Mouse (Mus musculus): ENCODE data around the gene Sdccag8. TPM values are rescaled to one million over a fixed set of nuclear protein-coding genes. Genes with fewer than 3 reads are reported as not detected.

The Sdccag8 gene
- polyA plus RNA-seq, 1 experiment from 2014 or later = 30.1 TPM

GRCm38 (mm10) chr1:176946796-176947181, 132.3 kb downstream of the Sdccag8 start:
- Histone ChIP-seq H3K9ac (replicated peaks) (no peak overlapping the region), H3K27me3 (no peaks in the 10 kb centered on the region), H3K9me3 (no peaks in the 10 kb centered on the region), H3K27ac (replicated peaks) (no peak overlapping the region), H3K36me3 (no peaks in the 10 kb centered on the region), H3K4me2 (replicated peaks) (no peak overlapping the region), H3K4me1 (peaks cover 40% of the 10 kb centered on the region), H3K4me3 (no peak overlapping the region)
- 49% methylated on average over 7 of the region's 7 CpGs for WGBS
- ATAC-seq (ENCODE audit: low FRiP score, low read depth) = 0 out of 2 replicates have a peak, but pooled peaks have one; percentile 42

GRCm38 (mm10) chr1:176948861-176949260, 134.4 kb downstream of the Sdccag8 start:
- Histone ChIP-seq H3K4me3 (no peak overlapping the region), H3K9me3 (no peaks in the 10 kb centered on the region), H3K4me1 (peaks cover 41% of the 10 kb centered on the region), H3K4me2 (replicated peaks) (no peak overlapping the region), H3K9ac (replicated peaks) (no peak overlapping the region), H3K36me3 (no peaks in the 10 kb centered on the region), H3K27me3 (no peaks in the 10 kb centered on the region), H3K27ac (replicated peaks) (no peak overlapping the region)
- WGBS = 50% methylated on average over 6 of the region's 6 CpGs
- ATAC-seq (ENCODE audit: low FRiP score, low read depth) = peak; percentile 53; the same call in 1 of the 2 replicates

GRCm38 (mm10) chr1:176949320-176949719, 134.9 kb downstream of the Sdccag8 start:
- Histone ChIP-seq H3K4me1 (peaks cover 41% of the 10 kb centered on the region), H3K9me3 (no peaks in the 10 kb centered on the region), H3K4me3 (no peak overlapping the region), H3K36me3 (no peaks in the 10 kb centered on the region), H3K27me3 (no peaks in the 10 kb centered on the region), H3K27ac (replicated peaks) (no peak overlapping the region), H3K9ac (replicated peaks) (no peak overlapping the region), H3K4me2 (replicated peaks) (no peak overlapping the region)
- 87% methylated on average over 6 of the region's 6 CpGs for WGBS
- no peak for ATAC-seq (ENCODE audit: low FRiP score, low read depth)

- Histone ChIP-seq H3K4me1 (peaks cover 35% of the 10 kb centered on the region), H3K27ac (replicated peaks) (no peak overlapping the region)
These were observed 135.6 kb downstream of the Sdccag8 start for GRCm38 (mm10) chr1:176950061-176950460.

GRCm38 (mm10) chr1:176951836-176952235, 137.4 kb downstream of the Sdccag8 start:
- no peaks in the 10 kb centered on the region for H3K27me3 ChIP-seq
- no peak overlapping the region for H3K4me3 ChIP-seq
- no peak overlapping the region for H3K27ac ChIP-seq (replicated peaks)
- H3K4me1 ChIP-seq = peaks cover 20% of the 10 kb centered on the region
- 47% methylated on average over 7 of the region's 7 CpGs for WGBS
- no peaks in the 10 kb centered on the region for H3K36me3 ChIP-seq
- H3K9ac ChIP-seq (replicated peaks) = no peak overlapping the region
- no peak overlapping the region for H3K4me2 ChIP-seq (replicated peaks)
- H3K9me3 ChIP-seq = no peaks in the 10 kb centered on the region
- ATAC-seq (ENCODE audit: low FRiP score, low read depth) = no peak

More at GRCm38 (mm10) chr1:176950061-176950460, 135.6 kb downstream of the Sdccag8 start:
- Histone ChIP-seq H3K9ac (replicated peaks) (no peak overlapping the region), H3K4me2 (replicated peaks) (no peak overlapping the region), H3K4me3 (no peak overlapping the region), H3K9me3 (no peaks in the 10 kb centered on the region), H3K27me3 (no peaks in the 10 kb centered on the region), H3K36me3 (no peaks in the 10 kb centered on the region)
- WGBS = 93% methylated on average over 6 of the region's 6 CpGs
- ATAC-seq (ENCODE audit: low FRiP score, low read depth) = no peak

GRCm38 (mm10) chr1:176958311-176958710, 143.9 kb downstream of the Sdccag8 start:
- Histone ChIP-seq H3K36me3 (no peaks in the 10 kb centered on the region), H3K27me3 (no peaks in the 10 kb centered on the region), H3K4me1 (no peaks in the 10 kb centered on the region), H3K9ac (replicated peaks) (no peak overlapping the region), H3K27ac (replicated peaks) (no peak overlapping the region), H3K4me3 (no peak overlapping the region), H3K4me2 (replicated peaks) (no peak overlapping the region), H3K9me3 (no peaks in the 10 kb centered on the region)
- WGBS = 89% methylated on average over 2 of the region's 2 CpGs
- no peak for ATAC-seq (ENCODE audit: low FRiP score, low read depth)

GRCm38 (mm10) chr1:176961716-176962115, 147.3 kb downstream of the Sdccag8 start:
- 98% methylated on average over 10 of the region's 10 CpGs for WGBS
- H3K4me3 ChIP-seq = no peak overlapping the region
- ATAC-seq (ENCODE audit: low FRiP score, low read depth) = no peak
- no peaks in the 10 kb centered on the region for H3K36me3 ChIP-seq
- no peaks in the 10 kb centered on the region for H3K9me3 ChIP-seq
- no peak overlapping the region for H3K9ac ChIP-seq (replicated peaks)
- no peak overlapping the region for H3K27ac ChIP-seq (replicated peaks)
- no peak overlapping the region for H3K4me2 ChIP-seq (replicated peaks)
- no peaks in the 10 kb centered on the region for H3K4me1 ChIP-seq
- no peaks in the 10 kb centered on the region for H3K27me3 ChIP-seq

GRCm38 (mm10) chr1:176962894-176963293, 148.4 kb downstream of the Sdccag8 start:
- no peaks in the 10 kb centered on the region for H3K27me3 ChIP-seq
- ATAC-seq (ENCODE audit: low FRiP score, low read depth) = no peak
- no peak overlapping the region for H3K27ac ChIP-seq (replicated peaks)
- no peaks in the 10 kb centered on the region for H3K9me3 ChIP-seq
- no peak overlapping the region for H3K4me3 ChIP-seq
- H3K4me1 ChIP-seq = no peaks in the 10 kb centered on the region
- no peak overlapping the region for H3K9ac ChIP-seq (replicated peaks)
- H3K4me2 ChIP-seq (replicated peaks) = no peak overlapping the region
- no peaks in the 10 kb centered on the region for H3K36me3 ChIP-seq
- 50% methylated on average over 5 of the region's 5 CpGs for WGBS

GRCm38 (mm10) chr1:176967299-176967698, 152.8 kb downstream of the Sdccag8 start:
- Histone ChIP-seq H3K4me1 (peaks cover 8% of the 10 kb centered on the region; the same call in 1 of the 2 replicates), H3K9ac (replicated peaks) (no peak overlapping the region), H3K9me3 (no peaks in the 10 kb centered on the region), H3K27me3 (no peaks in the 10 kb centered on the region), H3K4me2 (replicated peaks) (no peak overlapping the region), H3K4me3 (no peak overlapping the region), H3K36me3 (no peaks in the 10 kb centered on the region), H3K27ac (replicated peaks) (no peak overlapping the region)
- 89% methylated on average over 3 of the region's 3 CpGs for WGBS
- ATAC-seq (ENCODE audit: low FRiP score, low read depth) = no peak

GRCm38 (mm10) chr1:176970635-176971478, 156.4 kb downstream of the Sdccag8 start:
- Histone ChIP-seq H3K9ac (replicated peaks) (no peak overlapping the region), H3K36me3 (no peaks in the 10 kb centered on the region), H3K27me3 (no peaks in the 10 kb centered on the region), H3K4me3 (no peak overlapping the region), H3K9me3 (no peaks in the 10 kb centered on the region), H3K4me1 (peaks cover 8% of the 10 kb centered on the region; the same call in 1 of the 2 replicates), H3K27ac (replicated peaks) (peak overlapping the region; percentile 46; the same call in 1 of the 2 replicates), H3K4me2 (replicated peaks) (no peak overlapping the region)
- no peak for ATAC-seq (ENCODE audit: low FRiP score, low read depth)
- 68% methylated on average over 16 of the region's 16 CpGs for WGBS

- peaks cover 8% of the 10 kb centered on the region; the same call in 1 of the 2 replicates for H3K4me1 ChIP-seq
- WGBS = 83% methylated on average over 4 of the region's 4 CpGs
- no peak overlapping the region for H3K4me2 ChIP-seq (replicated peaks)
- no peaks in the 10 kb centered on the region for H3K9me3 ChIP-seq
- no peaks in the 10 kb centered on the region for H3K27me3 ChIP-seq
- peak overlapping the region; percentile 46; the same call in 1 of the 2 replicates for H3K27ac ChIP-seq (replicated peaks)
- ATAC-seq (ENCODE audit: low FRiP score, low read depth) = no peak
- H3K9ac ChIP-seq (replicated peaks) = no peak overlapping the region
- no peak overlapping the region for H3K4me3 ChIP-seq
- no peaks in the 10 kb centered on the region for H3K36me3 ChIP-seq
These were observed 157.0 kb downstream of the Sdccag8 start for GRCm38 (mm10) chr1:176971479-176971797.

- Histone ChIP-seq H3K27me3 (no peaks in the 10 kb centered on the region), H3K9ac (replicated peaks) (no peak overlapping the region), H3K36me3 (no peaks in the 10 kb centered on the region), H3K4me3 (no peak overlapping the region), H3K4me1 (peaks cover 8% of the 10 kb centered on the region; the same call in 1 of the 2 replicates), H3K27ac (replicated peaks) (no peak overlapping the region), H3K4me2 (replicated peaks) (no peak overlapping the region), H3K9me3 (no peaks in the 10 kb centered on the region)
- ATAC-seq (ENCODE audit: low FRiP score, low read depth) = no peak
- 90% methylated on average over 6 of the region's 6 CpGs for WGBS
These were observed 159.1 kb downstream of the Sdccag8 start for GRCm38 (mm10) chr1:176973356-176974088.

Data from midbrain, embryonic 12.5 days (tissue).